ENCODE assay signal across 13 mouse cellular contexts in the genomic region with DNA sequence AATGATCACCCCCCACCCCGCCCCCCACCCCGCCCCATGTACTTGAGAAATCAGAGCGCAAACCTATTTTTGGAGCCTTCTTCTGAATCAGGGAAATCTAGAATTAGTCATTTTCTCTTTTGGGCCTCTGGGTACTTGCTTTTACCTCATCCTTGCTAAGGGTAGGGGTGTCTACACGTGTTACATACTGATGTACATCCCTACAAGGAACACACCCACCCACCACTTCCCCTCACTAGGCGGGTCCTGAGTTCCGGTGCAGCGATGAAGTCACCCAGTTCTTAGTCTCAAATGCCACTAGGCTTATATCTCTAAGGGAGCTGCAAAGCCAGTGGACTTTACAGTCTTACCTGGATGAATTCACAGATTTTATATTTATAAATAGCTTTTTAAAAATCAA.
DNase-seq lines count a peak whose midpoint lies in the region; ATAC-seq and TF ChIP-seq lines count a peak whose summit lies in the region.
"Had no signal": no experiment of that assay in that cellular context is flagged by ENCODE, and none has a peak within 500 bp of the region (broad histone marks: within the 10 kb centered on the region; RNA-seq: fewer than 3 reads in every experiment).

No protein-coding gene starts in this region.

- no peak overlapping the region for H3K9ac ChIP-seq in heart, adult 2 months (ENCODE audit: low read depth, low read length)
- H3K9ac ChIP-seq in neural tube, embryonic 15.5 days (replicated peaks) = no peak overlapping the region
- H3K9ac ChIP-seq: heart, embryonic 13.5 days; liver, embryonic 14.5 days had no signal

- WGBS in heart, adult 2 months = 68% methylated on average over 7 of the region's 7 CpGs
- 92% methylated on average over 7 of the region's 7 CpGs for WGBS in neural tube, embryonic 15.5 days

- intact Hi-C loops in heart, adult 2 months (cut with DNase I) = no loop called here

- H3K27me3 ChIP-seq in heart, adult 2 months (ENCODE audit: control insufficient read depth, insufficient read depth, low read length) = no peaks in the 10 kb centered on the region
- no peaks in the 10 kb centered on the region for H3K27me3 ChIP-seq in neural tube, embryonic 15.5 days (replicated peaks)
- H3K27me3 ChIP-seq: heart, embryonic 13.5 days had no signal

- peak; percentile 92 for DNase-seq in heart, adult 11 months
- no peak for DNase-seq in heart, adult 2 months
- DNase-seq in neural tube, embryonic 10.5 days (ENCODE audit: extremely low spot score, low spot score) = no peak
- peak; percentile 72 to 81 for DNase-seq in left cerebral cortex, adult 9 months (ENCODE audit: low spot score in 2 of 2)
- DNase-seq in telencephalon, adult 2 months (ENCODE audit: low read depth, low spot score) = peak; percentile 90
- DNase-seq in urinary bladder, adult 18-20 months (ENCODE audit: low spot score in 2 of 2) = no peak
- DNase-seq in cerebellum, adult 8-10 months = no peak
- DNase-seq: embryo, embryonic 11 days; layer of hippocampus, postnatal 36 days had no signal

- H3K4me2 ChIP-seq in neural tube, embryonic 15.5 days = peak overlapping the region; percentile 69
- H3K4me2 ChIP-seq: heart, embryonic 13.5 days had no signal

- no peaks in the 10 kb centered on the region for H3K79me2 ChIP-seq in heart, adult 2 months (replicated peaks; ENCODE audit: control insufficient read depth, insufficient read depth, low read length)

- TF ChIP-seq CTCF in heart, adult 2 months (IDR thresholded peaks at IDR 0.05) = no peak

- TF ChIP-seq EP300 in heart, adult 2 months (IDR thresholded peaks at IDR 0.05; ENCODE audit: insufficient read depth, low read depth, low read length) = no peak

- H3K27ac ChIP-seq in heart, adult 2 months = no peak overlapping the region
- H3K27ac ChIP-seq in neural tube, embryonic 15.5 days (replicated peaks) = no peak overlapping the region
- H3K27ac ChIP-seq: heart, embryonic 13.5 days; liver, embryonic 14.5 days had no signal

- H3K4me3 ChIP-seq in heart, adult 2 months = no peak overlapping the region
- H3K4me3 ChIP-seq in neural tube, embryonic 15.5 days (replicated peaks) = no peak overlapping the region
- H3K4me3 ChIP-seq: heart, embryonic 13.5 days had no signal

- H3K36me3 ChIP-seq in heart, adult 2 months (ENCODE audit: control insufficient read depth, insufficient read depth, low read length) = no peaks in the 10 kb centered on the region; the same call in 1 of the 2 replicates
- no peaks in the 10 kb centered on the region for H3K36me3 ChIP-seq in neural tube, embryonic 15.5 days
- H3K36me3 ChIP-seq: heart, embryonic 13.5 days had no signal

- H3K4me1 ChIP-seq in heart, adult 2 months (ENCODE audit: control insufficient read depth, insufficient read depth, low read length) = peaks cover 8% of the 10 kb centered on the region
- H3K4me1 ChIP-seq in neural tube, embryonic 15.5 days = peaks cover 59% of the 10 kb centered on the region

- ATAC-seq in neural tube, embryonic 15.5 days (ENCODE audit: low FRiP score) = no peak
- ATAC-seq: intestine, postnatal 0 days had no signal

- no peaks in the 10 kb centered on the region for H3K9me3 ChIP-seq in neural tube, embryonic 15.5 days (replicated peaks)

- no peak for TF ChIP-seq POLR2A in heart, adult 2 months (IDR thresholded peaks at IDR 0.05; ENCODE audit: insufficient read depth, low read depth, low read length)

Comparison
In these comparisons a context has a peak if more than half of its experiments do, and no peak if none do; other contexts are left out.
1. DNase-seq: peak in heart, adult 11 months (single experiment), left cerebral cortex, adult 9 months (2 of 2) and telencephalon, adult 2 months (single experiment); none in heart, adult 2 months (0 of 2), neural tube, embryonic 10.5 days (single experiment), urinary bladder, adult 18-20 months (0 of 2) and cerebellum, adult 8-10 months (single experiment).